Mouse (Mus musculus) frontal cortex, adult 2 months (tissue): ENCODE results near the gene Gm3646. TPM values are rescaled to one million over a fixed set of nuclear protein-coding genes. Genes with fewer than 3 reads are reported as not detected.
A peak's percentile ranks its signal among the peaks of the same experiment; 100 is the strongest.

Source experiments
- DNase-seq, 2 experiments: peaks; one replicate each; pipeline ENCODE4 v3.0.0; 2022; ENCODE audit warnings: low spot score in 1 of 2; ENCODE audit errors: extremely low spot score in 1 of 2
- polyA plus RNA-seq: library from polyadenylated mRNA; depleted of rRNA; stranded (reverse); fragments of >200 nt; gene quantifications from 2 replicates; pipeline ENCODE4 v1.2.3, GENCODE M21; 2012; rRNA removed

The Gm3646 gene
- polyA plus RNA-seq, result not detected in 2 replicates

DNA sequence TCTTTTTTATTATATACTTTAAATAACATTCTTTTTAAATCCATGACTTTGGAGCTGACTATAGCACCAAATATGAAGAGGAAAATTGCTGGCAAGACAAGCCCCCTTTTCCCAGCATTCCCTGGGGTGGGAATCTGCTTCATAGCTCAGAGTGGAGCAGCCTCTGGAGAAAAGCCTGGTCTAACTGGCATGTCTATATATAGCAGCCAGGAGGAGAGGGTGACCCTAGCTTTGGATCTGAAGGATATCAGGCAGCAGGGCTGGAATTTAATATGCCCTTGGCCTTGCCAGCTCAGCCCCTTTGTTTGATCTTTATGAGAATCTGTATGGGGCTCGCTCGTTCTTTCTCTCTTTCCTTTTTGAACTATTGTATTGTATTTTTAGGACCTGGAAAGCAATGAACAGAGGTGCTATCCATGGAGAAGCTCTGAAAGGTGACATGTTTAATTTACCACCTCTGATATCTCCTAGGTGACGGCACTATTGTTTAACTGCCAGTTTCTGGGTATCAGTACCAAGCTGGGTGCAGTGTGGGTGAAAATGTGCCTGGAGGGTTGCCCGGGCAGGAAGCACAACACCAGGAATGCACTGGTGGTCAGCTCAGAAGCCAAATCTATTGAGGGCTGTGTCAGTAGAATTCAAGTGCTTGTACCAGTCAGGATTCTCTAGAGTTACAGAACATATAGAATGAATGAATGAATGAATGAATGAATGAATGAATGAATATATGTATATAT is at the start of gene Gm3646:
Gene Gm3646, minus strand, starts transcription at position 90 of the 737 bp plus-strand sequence.
- no peak for DNase-seq

DNA sequence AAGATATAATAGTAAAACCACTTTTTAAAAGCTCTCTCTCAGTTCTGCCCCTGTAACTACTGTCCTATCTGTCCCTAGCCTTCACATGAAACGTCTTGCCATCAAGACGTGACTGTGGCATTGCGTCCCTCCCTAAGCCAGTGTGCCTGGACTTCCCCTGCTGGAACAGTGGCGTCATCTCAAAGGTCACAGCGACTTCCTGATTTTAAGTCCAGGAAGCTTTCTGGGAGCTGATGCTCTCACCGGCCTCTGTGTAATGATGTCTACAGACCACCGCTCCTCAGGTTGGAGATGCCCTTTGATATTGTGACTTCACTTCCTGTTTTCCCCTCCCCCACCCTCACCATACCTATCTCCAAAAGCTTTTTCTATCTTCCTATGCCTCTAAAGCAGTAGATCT is 41.9 kb upstream of the Gm3646 start:
- DNase-seq, result no peak

- DNase-seq, result no peak
These were observed 41.0 kb upstream of the Gm3646 start for GRCm38 (mm10) chr1:39846031-39846550.

- DNase-seq, result no peak
These were observed 38.2 kb upstream of the Gm3646 start for GRCm38 (mm10) chr1:39843328-39843727.

GRCm38 (mm10) chr1:39842218-39843007 is 37.3 kb upstream of the Gm3646 start:
- DNase-seq, result no peak

DNA sequence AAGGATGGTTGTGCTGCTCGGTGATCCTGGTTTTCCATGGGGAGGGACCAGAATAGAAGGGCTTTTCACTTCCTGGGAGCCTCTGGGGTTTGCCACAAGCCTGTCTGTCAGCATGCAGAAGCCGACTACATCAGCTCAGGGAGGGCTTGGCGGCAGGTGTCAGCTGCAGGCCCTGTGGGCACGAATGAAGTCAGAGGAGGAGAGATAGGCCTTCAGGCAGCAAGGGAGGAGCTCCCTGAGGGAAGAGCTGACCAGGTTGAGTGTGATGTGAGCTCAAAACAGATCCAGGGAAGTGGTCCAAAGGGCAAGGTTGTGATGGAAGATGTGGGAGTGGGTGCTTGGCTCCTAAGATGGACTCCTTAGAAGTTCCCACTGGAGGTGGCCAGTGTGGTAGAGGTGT is 35.7 kb upstream of the Gm3646 start:
- DNase-seq, result no peak

DNA sequence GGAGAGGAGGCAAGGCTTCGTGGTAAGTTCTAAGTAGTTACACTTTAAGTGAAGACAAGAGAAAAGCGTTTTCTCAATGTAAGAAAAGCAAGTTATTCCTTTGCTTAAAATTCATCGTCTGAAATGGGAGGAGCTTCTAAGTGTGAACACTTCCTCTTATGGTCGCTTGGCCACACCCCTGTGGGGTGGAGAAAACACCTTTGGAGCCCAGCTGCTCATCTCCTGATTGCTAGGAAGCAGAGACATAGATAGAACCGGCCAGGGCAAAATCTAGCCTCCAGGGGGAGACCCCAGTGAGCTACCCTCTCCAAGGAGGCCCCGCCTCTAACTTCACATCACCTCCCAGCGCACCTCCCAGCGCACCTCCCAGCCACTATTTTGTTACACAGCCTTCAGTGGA is 34.7 kb upstream of the Gm3646 start:
- no peak for DNase-seq

GRCm38 (mm10) chr1:39839217-39839616 is 34.1 kb upstream of the Gm3646 start:
- DNase-seq, result no peak

- peak; percentile 10 to 13 for DNase-seq
These were observed 33.5 kb upstream of the Gm3646 start for GRCm38 (mm10) chr1:39838487-39839169.

- DNase-seq, result no peak
These were observed 26.5 kb upstream of the Gm3646 start for GRCm38 (mm10) chr1:39831594-39832039.

DNA sequence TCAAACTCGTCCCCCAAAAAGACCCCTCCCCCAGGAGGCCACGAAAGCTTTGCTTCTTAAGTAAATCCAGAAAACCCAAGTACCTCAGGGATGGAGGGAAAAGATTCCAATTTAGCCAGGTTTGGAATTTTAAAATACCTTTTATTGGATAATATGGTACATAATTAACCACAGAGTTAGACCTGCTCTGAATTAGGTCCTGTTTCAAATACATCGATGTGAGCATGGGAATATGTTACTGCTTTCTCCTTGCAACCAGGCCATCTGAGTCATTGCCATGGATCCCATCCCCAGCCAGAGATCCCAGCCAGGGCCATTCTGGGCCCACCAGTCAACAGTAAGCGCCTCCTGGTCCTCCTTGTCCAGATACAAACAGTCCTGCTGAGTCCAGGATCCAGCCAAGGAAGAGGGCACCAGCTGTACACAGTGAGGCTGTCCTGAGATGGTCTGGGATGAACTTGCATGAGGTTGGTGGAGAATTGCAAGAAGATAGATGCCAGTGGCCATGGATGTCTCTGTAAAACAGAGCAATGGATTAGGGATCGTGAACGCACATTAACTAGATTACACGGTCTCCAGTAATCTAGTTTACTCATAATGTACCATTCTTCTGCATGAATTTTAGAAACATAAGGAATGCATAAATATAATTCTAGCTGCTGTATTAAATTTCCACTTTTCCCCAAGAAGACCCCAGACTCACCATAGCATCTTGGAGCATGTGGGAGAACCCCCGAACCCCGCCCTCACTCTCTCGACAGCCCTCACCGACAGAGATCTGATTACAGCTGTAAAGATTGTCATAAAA is 25.9 kb upstream of the Gm3646 start:
- no peak for DNase-seq

DNA sequence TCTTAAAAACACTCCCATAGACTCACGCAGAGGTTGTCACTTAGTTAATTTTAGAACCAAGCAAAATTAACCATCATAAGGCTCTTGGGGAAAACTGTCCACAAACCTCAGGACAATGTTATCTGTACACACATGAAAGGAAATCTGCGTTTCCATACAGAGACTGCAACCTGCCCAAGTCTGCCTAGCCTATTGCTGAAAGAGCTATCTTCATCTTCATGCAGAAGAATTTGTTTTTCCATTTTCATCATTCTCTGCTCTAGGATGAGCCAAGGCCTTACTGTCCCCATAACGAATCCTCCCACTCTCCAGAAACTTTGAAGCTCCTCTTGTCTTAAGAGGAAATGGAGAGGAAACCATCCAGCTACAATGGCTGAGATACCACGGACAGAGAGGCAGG is 19.8 kb upstream of the Gm3646 start:
- no peak for DNase-seq

GRCm38 (mm10) chr1:39824240-39824639 is 19.1 kb upstream of the Gm3646 start:
- DNase-seq, result no peak

- no peak for DNase-seq
These were observed 14.5 kb upstream of the Gm3646 start for GRCm38 (mm10) chr1:39819596-39819995.

GRCm38 (mm10) chr1:39815766-39816165 is 10.6 kb upstream of the Gm3646 start:
- no peak for DNase-seq

DNA sequence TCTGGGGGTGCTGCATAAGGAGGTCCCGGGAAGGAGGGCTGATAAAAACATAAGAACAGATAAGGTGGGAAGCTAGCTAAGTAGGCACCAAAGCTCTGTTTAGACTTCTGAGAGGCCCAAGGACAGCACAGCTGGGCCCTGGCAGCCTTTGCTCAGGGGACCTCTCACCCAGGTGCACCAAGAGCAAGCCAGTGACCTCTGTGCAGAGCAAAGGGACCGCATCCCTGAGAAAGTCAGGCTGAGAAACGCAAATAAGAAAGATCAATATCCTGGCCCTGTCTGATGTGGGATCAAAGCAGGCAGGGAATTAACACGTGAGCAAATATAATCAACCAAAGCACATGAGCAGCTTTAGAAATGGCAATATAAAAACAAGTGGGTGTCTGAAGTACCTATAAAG is 7.9 kb upstream of the Gm3646 start:
- no peak for DNase-seq

- no peak for DNase-seq
These were observed 343 bp downstream of the Gm3646 start for GRCm38 (mm10) chr1:39804789-39805188.

DNA sequence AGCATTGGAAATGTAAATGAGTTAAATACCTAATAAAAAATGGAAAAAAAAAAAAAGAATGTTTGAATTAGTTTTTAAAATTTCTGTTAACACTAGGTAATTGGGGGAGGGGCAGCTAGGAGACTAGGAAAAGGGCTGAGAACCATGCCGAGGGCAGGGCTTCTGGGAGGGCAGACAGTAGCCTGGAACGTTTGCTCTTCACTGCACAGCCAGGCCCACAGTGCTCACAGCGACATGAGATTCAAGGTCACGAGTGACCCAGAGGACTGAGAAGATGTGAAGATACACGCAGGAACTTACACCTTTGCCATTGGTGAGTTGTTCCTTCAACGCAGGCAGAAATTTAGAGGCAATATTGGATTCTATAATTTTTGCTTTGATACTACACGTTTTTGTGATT is 2.2 kb downstream of the Gm3646 start:
- no peak for DNase-seq

DNA sequence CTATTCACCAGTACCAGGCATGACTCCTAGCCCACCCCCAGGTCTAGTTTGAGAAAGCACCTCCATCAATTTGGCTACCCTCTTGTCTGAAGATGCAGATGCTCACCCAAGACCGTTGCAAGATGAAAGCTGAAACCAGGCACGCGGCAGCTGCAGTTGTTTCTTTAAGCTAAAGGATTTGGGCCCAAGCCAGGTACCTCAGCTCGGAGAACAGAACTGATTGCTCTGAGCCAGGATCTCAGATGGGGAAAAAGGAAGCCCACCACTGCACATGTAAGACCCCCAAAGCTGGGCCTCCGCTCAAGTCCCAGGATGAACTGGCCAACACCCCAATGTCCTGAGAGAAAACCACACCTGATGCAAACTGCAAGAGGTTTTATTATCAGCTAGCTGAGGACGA is 7.6 kb downstream of the Gm3646 start:
- DNase-seq, result no peak

DNA sequence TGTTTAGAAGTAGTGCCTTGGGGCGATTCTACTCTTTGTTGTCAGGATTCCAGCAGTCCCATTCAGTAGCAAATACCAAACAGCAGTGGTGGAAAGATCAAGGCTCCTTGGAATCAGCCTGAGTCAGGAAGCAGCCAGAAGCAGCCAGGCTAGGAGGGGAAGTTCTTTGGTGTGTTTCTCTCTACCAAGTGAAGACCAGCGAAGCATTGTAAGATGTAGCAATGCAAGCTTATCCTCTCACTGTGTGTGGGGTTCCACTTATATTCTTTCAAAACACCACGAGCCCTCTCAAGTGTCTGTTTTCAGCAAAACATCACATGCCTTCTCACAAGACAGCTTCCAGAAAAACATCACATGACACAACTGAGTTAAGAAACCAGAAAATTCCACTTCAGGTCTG is 8.4 kb downstream of the Gm3646 start:
- no peak for DNase-seq
